Mouse (Mus musculus): ENCODE results near the gene 1810009A15Rik. TPM values are rescaled to one million over a fixed set of nuclear protein-coding genes. Genes with fewer than 3 reads are reported as not detected.
A peak's percentile ranks its signal among the peaks of the same experiment; 100 is the strongest.

The 1810009A15Rik gene
- polyA plus RNA-seq, 1 experiment from 2014 or later = 70.3 TPM

DNA sequence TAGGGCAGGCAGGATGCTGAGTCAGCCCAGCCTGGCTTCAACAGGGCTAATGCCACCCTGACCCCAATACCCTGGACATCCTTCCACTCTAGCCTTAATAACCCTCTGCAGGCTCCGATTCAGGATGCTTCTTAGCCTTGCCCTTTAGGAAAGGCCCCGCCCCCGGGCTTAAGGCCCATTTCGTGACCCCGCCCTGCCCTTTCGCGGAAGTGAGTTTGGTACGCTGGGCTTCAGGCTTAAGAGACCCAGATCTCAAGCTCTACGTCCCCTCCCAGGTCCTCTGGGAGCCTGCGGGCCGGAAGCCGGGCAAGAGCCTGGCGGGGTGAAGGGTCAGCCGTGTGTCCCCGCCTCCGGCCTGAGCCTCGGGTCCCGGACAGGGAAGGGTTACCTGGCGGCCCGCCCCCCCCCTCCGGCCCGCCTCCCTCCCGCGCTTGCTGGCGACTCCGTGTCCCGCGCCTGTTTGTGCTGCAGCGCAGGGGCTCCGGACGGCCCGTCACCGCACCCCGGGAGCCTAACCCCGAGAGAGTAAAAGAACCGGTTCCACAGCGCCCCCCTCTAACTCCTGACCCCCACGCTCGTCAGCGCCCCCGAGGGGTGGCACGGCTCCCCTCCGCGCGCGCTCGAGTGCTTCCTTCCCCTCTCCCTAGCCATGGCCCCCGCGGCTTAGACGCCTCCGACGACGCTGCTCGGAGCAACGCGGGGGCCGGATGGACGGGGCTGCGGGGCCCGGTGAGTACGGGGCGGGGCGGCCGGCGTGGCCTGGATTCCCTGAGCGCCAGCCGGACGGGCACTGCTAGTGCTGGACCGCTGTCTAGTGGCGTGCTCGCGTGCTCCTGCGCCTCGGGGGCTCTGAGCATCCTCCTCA lies 40.8 kb downstream of the 1810009A15Rik start, which contains the start of the genes Rom1 and Eml3:
TSS of gene Rom1 (minus strand) at position 133 of the 865 bp plus-strand sequence.
TSS of gene Eml3 (plus strand) at position 329 of the 865 bp plus-strand sequence.
- peak within 1 kb of the TSS; percentile 76 for H3K9ac ChIP-seq (replicated peaks)
- no peak within 1 kb of the TSS; the same call in 1 of the 2 replicates for H3K27ac ChIP-seq
- ATAC-seq = peak; percentile 71
- peak within 1 kb of the TSS; percentile 78 for H3K4me2 ChIP-seq (replicated peaks)
- 1% methylated on average over 67 of the region's 74 CpGs for WGBS
- H3K4me3 ChIP-seq (replicated peaks) = peak within 1 kb of the TSS; percentile 57
- H3K9me3 ChIP-seq = no peaks in the 10 kb centered on the region
- H3K27me3 ChIP-seq = peaks cover 14% of the 10 kb centered on the region; the same call in 1 of the 2 replicates
- peaks cover 21% of the 10 kb centered on the region for H3K4me1 ChIP-seq (replicated peaks)
- H3K36me3 ChIP-seq = peaks cover 26% of the 10 kb centered on the region

DNA sequence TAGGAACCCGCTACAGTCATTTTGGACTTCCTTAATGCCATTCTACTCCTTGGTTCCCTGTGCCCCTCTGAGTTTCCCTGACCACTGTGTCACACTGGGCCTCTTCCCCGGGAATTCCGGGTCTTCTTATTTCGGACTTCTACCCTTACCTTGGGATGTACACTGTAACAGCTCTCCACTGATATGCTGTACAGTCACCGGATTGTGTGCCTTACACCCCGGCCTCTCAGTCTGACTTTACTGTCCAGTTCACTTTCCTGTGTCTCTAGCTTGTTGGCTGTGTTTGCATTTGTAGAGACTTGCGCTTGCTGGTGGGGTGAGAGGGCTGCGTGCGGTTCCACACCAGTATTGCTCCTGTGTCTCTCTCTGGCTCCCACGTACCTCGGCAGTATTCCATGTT lies 41.5 kb downstream of the 1810009A15Rik start:
- 13% methylated on average over 11 of the region's 11 CpGs for WGBS
- Histone ChIP-seq H3K4me2 (replicated peaks) (peak overlapping the region; percentile 78), H3K4me1 (replicated peaks) (peaks cover 21% of the 10 kb centered on the region), H3K27me3 (peaks cover 14% of the 10 kb centered on the region; the same call in 1 of the 2 replicates), H3K27ac (no peak overlapping the region), H3K9me3 (no peaks in the 10 kb centered on the region), H3K4me3 (replicated peaks) (peak overlapping the region; percentile 57), H3K9ac (replicated peaks) (peak overlapping the region; percentile 76), H3K36me3 (peaks cover 30% of the 10 kb centered on the region)
- ATAC-seq = no peak

DNA sequence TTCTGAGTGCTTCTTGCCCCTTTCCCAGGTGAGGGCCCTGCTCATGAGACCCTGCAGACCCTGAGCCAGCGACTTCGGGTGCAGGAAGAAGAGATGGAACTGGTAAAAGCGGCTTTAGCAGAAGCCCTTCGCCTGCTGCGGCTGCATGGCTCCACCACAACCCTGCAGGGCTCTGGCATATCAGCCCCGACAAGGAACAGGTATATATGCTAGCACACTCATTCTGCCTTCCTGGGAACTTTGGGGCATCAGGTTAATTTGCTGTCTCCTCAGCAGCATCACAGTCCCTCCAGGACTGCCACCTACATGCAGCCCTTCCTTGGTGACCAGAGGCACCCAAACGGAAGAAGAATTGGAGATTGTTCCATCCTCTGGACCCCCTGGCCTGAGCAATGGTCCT lies 42.1 kb downstream of the 1810009A15Rik start:
- 86% methylated on average over 7 of the region's 7 CpGs for WGBS
- Histone ChIP-seq H3K4me1 (replicated peaks) (peaks cover 21% of the 10 kb centered on the region), H3K36me3 (peaks cover 24% of the 10 kb centered on the region), H3K27ac (no peak overlapping the region), H3K4me3 (replicated peaks) (no peak overlapping the region), H3K9me3 (no peaks in the 10 kb centered on the region), H3K27me3 (peaks cover 14% of the 10 kb centered on the region; the same call in 1 of the 2 replicates), H3K4me2 (replicated peaks) (peak overlapping the region; percentile 78), H3K9ac (replicated peaks) (0 out of 2 replicates have a peak overlapping the region, but pooled peaks have one; percentile 76)
- ATAC-seq = no peak

GRCm38 (mm10) chr19:8936736-8937135 lies 48.1 kb downstream of the 1810009A15Rik start:
- peaks cover 12% of the 10 kb centered on the region; the same call in 1 of the 2 replicates for H3K36me3 ChIP-seq
- H3K27ac ChIP-seq = no peak overlapping the region
- no peak overlapping the region for H3K4me3 ChIP-seq (replicated peaks)
- 87% methylated on average over 2 of the region's 2 CpGs for WGBS
- H3K4me1 ChIP-seq (replicated peaks) = peaks cover 12% of the 10 kb centered on the region
- ATAC-seq = no peak
- H3K4me2 ChIP-seq (replicated peaks) = no peak overlapping the region
- no peak overlapping the region for H3K9ac ChIP-seq (replicated peaks)
- no peaks in the 10 kb centered on the region for H3K9me3 ChIP-seq
- no peaks in the 10 kb centered on the region for H3K27me3 ChIP-seq

Small RNAs within 50 kb of the gene (microRNA-seq; reads per million reads assigned to microRNA genes)
- gene Mir5136 = not detected

Other genes starting within 250 kb of the 1810009A15Rik start
- 0.31 and 0.58 TPM in 2 replicates for gene Chrm1, start 225.1 kb upstream of the 1810009A15Rik start, polyA plus RNA-seq (2015; fragmentation: Nextera tagmentation; extraction: Ambion mirVana)
- gene Slc3a2, start 165.5 kb upstream of the 1810009A15Rik start, polyA plus RNA-seq (2015; fragmentation: Nextera tagmentation; extraction: Ambion mirVana) = 151 and 153 TPM in 2 replicates
- gene Wdr74, start 153.0 kb upstream of the 1810009A15Rik start, polyA plus RNA-seq (2015; fragmentation: Nextera tagmentation; extraction: Ambion mirVana) = 89.1 and 93.4 TPM in 2 replicates
- 2.2 and 2.5 TPM in 2 replicates for gene 1700092M07Rik, start 148.1 kb upstream of the 1810009A15Rik start, polyA plus RNA-seq (2015; fragmentation: Nextera tagmentation; extraction: Ambion mirVana)
- 121 and 127 TPM in 2 replicates for gene Stx5a, start 147.4 kb upstream of the 1810009A15Rik start, polyA plus RNA-seq (2015; fragmentation: Nextera tagmentation; extraction: Ambion mirVana)
- gene Nxf1, start 131.8 kb upstream of the 1810009A15Rik start, polyA plus RNA-seq (2015; fragmentation: Nextera tagmentation; extraction: Ambion mirVana) = 195 and 206 TPM in 2 replicates
- 264 and 280 TPM in 2 replicates for gene Tmem223, start 117.9 kb upstream of the 1810009A15Rik start, polyA plus RNA-seq (2015; fragmentation: Nextera tagmentation; extraction: Ambion mirVana)
- 35.8 and 38.1 TPM in 2 replicates for gene Tmem179b, start 114.4 kb upstream of the 1810009A15Rik start, polyA plus RNA-seq (2015; fragmentation: Nextera tagmentation; extraction: Ambion mirVana)
- gene Taf6l, start 102.4 kb upstream of the 1810009A15Rik start, polyA plus RNA-seq (2015; fragmentation: Nextera tagmentation; extraction: Ambion mirVana) = 28.8 and 30.5 TPM in 2 replicates
- gene Polr2g, start 90.3 kb upstream of the 1810009A15Rik start, polyA plus RNA-seq (2015; fragmentation: Nextera tagmentation; extraction: Ambion mirVana) = 163 and 164 TPM in 2 replicates
- gene Zbtb3, start 86.3 kb upstream of the 1810009A15Rik start, polyA plus RNA-seq (2015; fragmentation: Nextera tagmentation; extraction: Ambion mirVana) = 8.1 and 8.3 TPM in 2 replicates
- 66.1 and 70.3 TPM in 2 replicates for gene Ttc9c, start 69.5 kb upstream of the 1810009A15Rik start, polyA plus RNA-seq (2015; fragmentation: Nextera tagmentation; extraction: Ambion mirVana)
- gene Hnrnpul2, start 68.8 kb upstream of the 1810009A15Rik start, polyA plus RNA-seq (2015; fragmentation: Nextera tagmentation; extraction: Ambion mirVana) = 6.1 and 6.4 TPM in 2 replicates
- gene AC129217.1, start 59.1 kb upstream of the 1810009A15Rik start, polyA plus RNA-seq (2015; fragmentation: Nextera tagmentation; extraction: Ambion mirVana) = not detected in 2 replicates
- 78.9 and 83.7 TPM in 2 replicates for gene Bscl2, start 51.4 kb upstream of the 1810009A15Rik start, polyA plus RNA-seq (2015; fragmentation: Nextera tagmentation; extraction: Ambion mirVana)
- gene Gng3, start 49.7 kb upstream of the 1810009A15Rik start, polyA plus RNA-seq (2015; fragmentation: Nextera tagmentation; extraction: Ambion mirVana) = 310 and 338 TPM in 2 replicates
- gene Lrrn4cl, start 38.1 kb upstream of the 1810009A15Rik start, polyA plus RNA-seq (2015; fragmentation: Nextera tagmentation; extraction: Ambion mirVana) = 0.23 and 0.62 TPM in 2 replicates
- 167 and 168 TPM in 2 replicates for gene Ubxn1, start 17.4 kb upstream of the 1810009A15Rik start, polyA plus RNA-seq (2015; fragmentation: Nextera tagmentation; extraction: Ambion mirVana)
- gene Uqcc3, start 7.9 kb upstream of the 1810009A15Rik start, polyA plus RNA-seq (2015; fragmentation: Nextera tagmentation; extraction: Ambion mirVana) = 66.5 and 71.5 TPM in 2 replicates
- 61.5 and 61.8 TPM in 2 replicates for gene Lbhd1, start 5.1 kb upstream of the 1810009A15Rik start, polyA plus RNA-seq (2015; fragmentation: Nextera tagmentation; extraction: Ambion mirVana)
- not detected in 2 replicates for gene Gm49403, start 4.9 kb upstream of the 1810009A15Rik start, polyA plus RNA-seq (2015; fragmentation: Nextera tagmentation; extraction: Ambion mirVana)
- 0.54 TPM in 1 of 2 replicates, not detected in the other for gene Gm49416, start 73 bp downstream of the 1810009A15Rik start, polyA plus RNA-seq (2015; fragmentation: Nextera tagmentation; extraction: Ambion mirVana)
- gene Ints5, start 4.2 kb downstream of the 1810009A15Rik start, polyA plus RNA-seq (2015; fragmentation: Nextera tagmentation; extraction: Ambion mirVana) = 34.8 and 38.9 TPM in 2 replicates
- 96.8 and 99.8 TPM in 2 replicates for gene Ganab, start 9.2 kb downstream of the 1810009A15Rik start, polyA plus RNA-seq (2015; fragmentation: Nextera tagmentation; extraction: Ambion mirVana)
- 82.2 and 89.5 TPM in 2 replicates for gene B3gat3, start 31.5 kb downstream of the 1810009A15Rik start, polyA plus RNA-seq (2015; fragmentation: Nextera tagmentation; extraction: Ambion mirVana)
- gene Rom1, start 40.5 kb downstream of the 1810009A15Rik start, polyA plus RNA-seq (2015; fragmentation: Nextera tagmentation; extraction: Ambion mirVana) = 1.9 and 2.4 TPM in 2 replicates
- 8.7 and 9.2 TPM in 2 replicates for gene Eml3, start 40.7 kb downstream of the 1810009A15Rik start, polyA plus RNA-seq (2015; fragmentation: Nextera tagmentation; extraction: Ambion mirVana)
- gene Mta2, start 53.0 kb downstream of the 1810009A15Rik start, polyA plus RNA-seq (2015; fragmentation: Nextera tagmentation; extraction: Ambion mirVana) = 149 and 153 TPM in 2 replicates
- 32.4 and 32.6 TPM in 2 replicates for gene Tut1, start 65.0 kb downstream of the 1810009A15Rik start, polyA plus RNA-seq (2015; fragmentation: Nextera tagmentation; extraction: Ambion mirVana)
- gene Eef1g, start 78.2 kb downstream of the 1810009A15Rik start, polyA plus RNA-seq (2015; fragmentation: Nextera tagmentation; extraction: Ambion mirVana) = 334 and 335 TPM in 2 replicates
- 3.7 and 4.9 TPM in 2 replicates for gene Ahnak, start 100.4 kb downstream of the 1810009A15Rik start, polyA plus RNA-seq (2015; fragmentation: Nextera tagmentation; extraction: Ambion mirVana)
- gene Scgb1a1, start 199.1 kb downstream of the 1810009A15Rik start, polyA plus RNA-seq (2015; fragmentation: Nextera tagmentation; extraction: Ambion mirVana) = not detected in 2 replicates
- 13.6 and 17.2 TPM in 2 replicates for gene Asrgl1, start 246.8 kb downstream of the 1810009A15Rik start, polyA plus RNA-seq (2015; fragmentation: Nextera tagmentation; extraction: Ambion mirVana)